Mouse (Mus musculus) kidney, postnatal 0 days (tissue): ENCODE data around the gene Gm20388. TPM values are rescaled to one million over a fixed set of nuclear protein-coding genes. Genes with fewer than 3 reads are reported as not detected.

Source experiments
- ATAC-seq: fragments of 200-750 bp; cut with Nextera tagmentation; replicated peaks from 2 replicates; pipeline ENCODE4 v1.8.0; 2017; ENCODE audit warnings: low read depth, moderate number of reproducible peaks, moderate TSS enrichment, moderate library complexity; ENCODE audit not compliant: low FRiP score
- DNase-seq: peaks from one replicate; pipeline ENCODE4 v3.0.0-alpha.2; 2016; ENCODE audit warnings: low spot score
- H3K27ac ChIP-seq: fragments of 300-500 bp; sonication (generic); 2 replicates; pipeline ENCODE4 v1.5.1; 2014; ENCODE audit warnings: mild to moderate bottlenecking
- H3K27me3 ChIP-seq: fragments of 300-500 bp; sonication (generic); 2 replicates; pipeline ENCODE4 v1.6.1; 2014; ENCODE audit warnings: low read length, mixed read lengths; ENCODE audit not compliant: insufficient read depth
- H3K36me3 ChIP-seq: fragments of 300-500 bp; sonication (generic); 2 replicates; pipeline ENCODE4 v1.6.1; 2014; ENCODE audit warnings: low read length, mixed read lengths; ENCODE audit not compliant: insufficient read depth
- H3K4me1 ChIP-seq: fragments of 300-500 bp; sonication (generic); replicated peaks from 2 replicates; pipeline ENCODE4 v1.6.1; 2014; ENCODE audit warnings: antibody characterized with exemption, low read length, mixed read lengths; ENCODE audit not compliant: insufficient read depth
- H3K4me2 ChIP-seq: fragments of 300-500 bp; sonication (generic); 2 replicates; pipeline ENCODE4 v1.6.1; 2014; ENCODE audit warnings: mild to moderate bottlenecking, low read length, moderate library complexity, mixed read lengths
- H3K4me3 ChIP-seq: fragments of 300-500 bp; sonication (generic); replicated peaks from 2 replicates; pipeline ENCODE4 v1.5.1; 2014; ENCODE audit warnings: low read depth, low read length
- H3K9ac ChIP-seq: fragments of 300-500 bp; sonication (generic); 2 replicates; pipeline ENCODE4 v1.6.1; 2014; ENCODE audit warnings: low read depth, low read length
- H3K9me3 ChIP-seq: fragments of 300-500 bp; sonication (generic); replicated peaks from 2 replicates; pipeline ENCODE4 v1.6.1; 2016; ENCODE audit warnings: low read length, inconsistent platforms, mixed read lengths
- CTCF ChIP-seq: IDR thresholded peaks from 2 replicates; pipeline ENCODE4 v1.5.1; 2016; ENCODE audit warnings: antibody characterized with exemption, low read depth, mild to moderate bottlenecking, moderate library complexity
- WGBS: fragments of 180-500 bp; shearing (Covaris S2); extraction: QIAGEN DNeasy Blood & Tissue Kit; methylation state at CpG from one replicate; pipeline ENCODE4 v1.1.7; 2014; 5-methylcytosine and 5-hydroxymethylcytosine counted together
- polyA plus RNA-seq: library from polyadenylated mRNA; unstranded; fragments of >200 nt; fragmentation: Nextera tagmentation; extraction: Ambion mirVana; gene quantifications from 2 replicates; pipeline ENCODE4 v1.2.1, GENCODE M21; 2015

Gene Gm20388
- polyA plus RNA-seq, 1 experiment from 2014 or later, result not detected

- no peak for TF ChIP-seq CTCF
- H3K27ac ChIP-seq, result no peak overlapping the region
- no peaks in the 10 kb centered on the region for H3K36me3 ChIP-seq
- H3K4me3 ChIP-seq, result no peak overlapping the region
- WGBS, result 21% methylated on average over 16 of the region's 16 CpGs
- H3K4me2 ChIP-seq, result no peak overlapping the region
- no peaks in the 10 kb centered on the region for H3K9me3 ChIP-seq
- H3K4me1 ChIP-seq, result peaks cover 4% of the 10 kb centered on the region; the same call in 1 of the 2 replicates
- H3K9ac ChIP-seq, result no peak overlapping the region
- peaks cover 28% of the 10 kb centered on the region; the same call in 1 of the 2 replicates for H3K27me3 ChIP-seq
- DNase-seq, result peak; percentile 54
- ATAC-seq, result no peak
These were observed 1040.1 kb downstream of the Gm20388 start for GRCm38 (mm10) chr8:120950674-120951218.

DNA sequence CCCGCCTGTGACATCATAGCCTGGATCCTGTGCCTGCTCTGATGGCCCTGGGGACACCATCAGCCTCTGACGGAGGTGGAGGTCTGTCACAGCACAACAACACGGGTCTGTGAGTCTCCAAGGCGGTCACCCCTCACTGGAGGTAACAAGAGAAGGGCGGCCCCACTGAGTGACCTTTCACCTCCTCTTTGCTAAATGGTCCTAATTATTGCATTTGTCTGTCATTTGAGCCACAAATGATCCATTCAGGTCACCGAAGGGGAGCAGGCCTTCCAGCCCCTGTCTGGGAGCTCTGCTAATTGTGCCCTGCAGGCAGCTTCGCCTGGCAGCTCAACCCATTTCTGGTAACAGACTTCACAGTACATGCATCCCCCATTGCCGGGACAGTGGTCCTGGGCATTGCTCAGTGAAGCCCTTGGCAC lies 1048.8 kb downstream of the Gm20388 start:
- 33% methylated on average over 8 of the region's 8 CpGs for WGBS
- no peak for DNase-seq

GRCm38 (mm10) chr8:120962606-120963380 lies 1052.2 kb downstream of the Gm20388 start:
- Histone ChIP-seq H3K27me3 (peaks cover 16% of the 10 kb centered on the region), H3K4me3 (no peak overlapping the region), H3K4me2 (no peak overlapping the region), H3K27ac (no peak overlapping the region), H3K9ac (no peak overlapping the region), H3K4me1 (no peaks in the 10 kb centered on the region), H3K9me3 (no peaks in the 10 kb centered on the region), H3K36me3 (no peaks in the 10 kb centered on the region)
- DNase-seq (no peak), ATAC-seq (no peak)
- WGBS, result 80% methylated on average over 5 of the region's 5 CpGs
- no peak for TF ChIP-seq CTCF

More for the DNA sequence above, 1048.8 kb downstream of the Gm20388 start:
- no peak for TF ChIP-seq CTCF
- ATAC-seq, result peak; percentile 75
- H3K4me3 ChIP-seq, result no peak overlapping the region
- no peaks in the 10 kb centered on the region; the same call in 1 of the 2 replicates for H3K9me3 ChIP-seq
- no peak overlapping the region for H3K27ac ChIP-seq
- H3K4me1 ChIP-seq, result no peaks in the 10 kb centered on the region
- no peaks in the 10 kb centered on the region for H3K36me3 ChIP-seq
- no peak overlapping the region for H3K4me2 ChIP-seq
- peaks cover 38% of the 10 kb centered on the region for H3K27me3 ChIP-seq
- H3K9ac ChIP-seq, result no peak overlapping the region

DNA sequence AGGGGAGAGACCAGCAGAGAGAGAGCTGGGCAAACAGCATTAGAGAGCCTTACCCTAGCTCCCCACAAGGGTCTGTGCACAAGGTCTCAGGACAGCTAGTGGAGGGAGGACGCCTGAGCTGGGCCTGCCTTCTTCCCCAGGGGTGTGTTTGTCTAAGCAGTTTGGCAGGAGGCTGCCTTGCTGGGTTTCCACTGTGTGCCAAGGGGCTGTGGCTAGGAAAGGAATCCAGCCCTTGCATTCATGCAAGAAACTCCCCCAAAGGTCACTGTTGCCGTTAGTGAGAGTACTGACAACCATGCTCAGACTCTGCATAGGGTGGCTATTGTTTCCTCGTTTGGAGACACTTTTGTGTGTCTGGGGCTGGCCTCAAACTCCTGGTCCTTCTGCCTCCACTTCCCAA lies 1055.9 kb downstream of the Gm20388 start:
- H3K27me3 ChIP-seq, result peaks cover 33% of the 10 kb centered on the region
- no peaks in the 10 kb centered on the region for H3K4me1 ChIP-seq
- ATAC-seq, result no peak
- H3K9ac ChIP-seq, result no peak overlapping the region
- H3K9me3 ChIP-seq, result no peaks in the 10 kb centered on the region
- H3K4me2 ChIP-seq, result no peak overlapping the region
- TF ChIP-seq CTCF, result no peak
- H3K4me3 ChIP-seq, result no peak overlapping the region
- no peak overlapping the region for H3K27ac ChIP-seq
- 23% methylated on average over 3 of the region's 3 CpGs for WGBS
- no peaks in the 10 kb centered on the region for H3K36me3 ChIP-seq
- no peak for DNase-seq

- Histone ChIP-seq H3K4me1 (0 out of 2 replicates have a peak, but pooled peaks cover 3% of the 10 kb centered on the region), H3K9ac (no peak overlapping the region), H3K4me3 (no peak overlapping the region), H3K9me3 (no peaks in the 10 kb centered on the region), H3K27me3 (peaks cover 46% of the 10 kb centered on the region), H3K4me2 (no peak overlapping the region), H3K27ac (no peak overlapping the region), H3K36me3 (no peaks in the 10 kb centered on the region)
- ATAC-seq (no peak), DNase-seq (no peak)
- no peak for TF ChIP-seq CTCF
- 61% methylated on average over 6 of the region's 6 CpGs for WGBS
These were observed 1057.7 kb downstream of the Gm20388 start for GRCm38 (mm10) chr8:120968308-120968707.

DNA sequence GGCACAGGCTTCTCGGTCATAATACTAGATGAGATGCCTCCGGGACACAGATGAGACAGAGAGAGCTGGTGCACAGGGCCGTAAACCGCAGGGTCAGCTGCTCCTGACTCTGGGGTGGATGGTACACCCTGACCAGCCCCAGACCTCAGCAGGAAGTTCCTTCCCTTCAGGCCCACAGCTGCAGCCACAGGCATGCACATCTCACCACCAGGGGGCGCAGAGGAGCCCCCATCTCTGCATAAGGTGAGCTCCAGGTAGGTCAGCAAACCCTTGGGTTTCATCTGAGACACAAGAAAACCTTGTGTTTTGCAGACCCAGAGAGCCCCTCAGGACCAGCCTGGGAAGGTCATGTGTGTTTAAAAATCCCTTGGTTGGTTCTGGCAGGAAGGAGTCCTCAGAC lies 1059.7 kb downstream of the Gm20388 start:
- Histone ChIP-seq H3K36me3 (no peaks in the 10 kb centered on the region), H3K9me3 (no peaks in the 10 kb centered on the region), H3K9ac (no peak overlapping the region), H3K4me2 (no peak overlapping the region), H3K4me3 (no peak overlapping the region), H3K27me3 (peaks cover 56% of the 10 kb centered on the region), H3K27ac (no peak overlapping the region), H3K4me1 (0 out of 2 replicates have a peak, but pooled peaks cover 3% of the 10 kb centered on the region)
- peak; percentile 84 for TF ChIP-seq CTCF
- 19% methylated on average over 5 of the region's 5 CpGs for WGBS
- no peak for ATAC-seq
- DNase-seq, result peak; percentile 35
